Mouse (Mus musculus) heart, embryonic 14.5 days (tissue): ENCODE results near the gene Mthfsd. TPM values are rescaled to one million over a fixed set of nuclear protein-coding genes. Genes with fewer than 3 reads are reported as not detected.

Experiments
- ATAC-seq: fragments of 200-750 bp; cut with Nextera tagmentation; 2 replicates; pipeline ENCODE4 v1.8.0; 2017; ENCODE audit warnings: low read depth, moderate TSS enrichment; ENCODE audit not compliant: insufficient number of reproducible peaks, insufficient read depth, low FRiP score
- H3K27ac ChIP-seq, 2 experiments: fragments of 200-500 bp in 1 of 2; fragments of 300-500 bp in 1 of 2; sonication (generic) in 1 of 2; replicated peaks in 1 of 2; 2 replicates each; pipeline ENCODE4 v1.5.1; 2012 to 2014; ENCODE audit warnings: low read depth in 2 of 2, low read length in 2 of 2, control low read depth in 1 of 2, mild to moderate bottlenecking in 1 of 2, mixed read lengths in 1 of 2; ENCODE audit not compliant: control insufficient read depth in 1 of 2, insufficient read depth in 1 of 2
- H3K27me3 ChIP-seq: fragments of 300-500 bp; sonication (generic); 2 replicates; pipeline ENCODE4 v1.6.1; 2014; ENCODE audit warnings: mild to moderate bottlenecking, low read length, control low read depth; ENCODE audit not compliant: control insufficient read depth, insufficient read depth
- H3K36me3 ChIP-seq: fragments of 300-500 bp; sonication (generic); 2 replicates; pipeline ENCODE4 v1.6.1; 2014; ENCODE audit warnings: mild to moderate bottlenecking, control low read depth, low read length, mixed read lengths; ENCODE audit not compliant: control insufficient read depth, insufficient read depth
- H3K4me1 ChIP-seq, 2 experiments: fragments of 200-500 bp in 1 of 2; fragments of 300-500 bp in 1 of 2; sonication (generic) in 1 of 2; 2 replicates each; pipeline ENCODE4 v1.6.1; 2012 to 2014; ENCODE audit warnings: low read length in 2 of 2, control low read depth in 1 of 2, mixed read lengths in 1 of 2; ENCODE audit not compliant: control insufficient read depth in 2 of 2, insufficient read depth in 2 of 2
- H3K4me2 ChIP-seq: fragments of 300-500 bp; sonication (generic); 2 replicates; pipeline ENCODE4 v1.6.1; 2014; ENCODE audit warnings: mild to moderate bottlenecking, low read length
- H3K4me3 ChIP-seq, 2 experiments: fragments of 200-500 bp in 1 of 2; fragments of 300-500 bp in 1 of 2; sonication (generic) in 1 of 2; 2 replicates each; pipeline ENCODE4 v1.5.1; 2012 to 2014; ENCODE audit warnings: low read length in 2 of 2, mild to moderate bottlenecking in 2 of 2, control low read depth in 1 of 2, low read depth in 1 of 2, moderate library complexity in 1 of 2; ENCODE audit not compliant: control insufficient read depth in 1 of 2, insufficient read depth in 1 of 2
- H3K9ac ChIP-seq: fragments of 300-500 bp; sonication (generic); 2 replicates; pipeline ENCODE4 v1.6.1; 2014; ENCODE audit warnings: mild to moderate bottlenecking, low read length
- H3K9me3 ChIP-seq: fragments of 300-500 bp; sonication (generic); 2 replicates; pipeline ENCODE4 v1.6.1; 2016; ENCODE audit warnings: low read length, control low read depth; ENCODE audit not compliant: control insufficient read depth
- WGBS: fragments of 180-500 bp; shearing (Covaris S2); extraction: QIAGEN DNeasy Blood & Tissue Kit; methylation state at CpG from one replicate; pipeline ENCODE4 v1.1.7; 2014; 5-methylcytosine and 5-hydroxymethylcytosine counted together
- polyA plus RNA-seq: library from polyadenylated mRNA; unstranded; fragments of >200 nt; fragmentation: Nextera tagmentation; extraction: Ambion mirVana; gene quantifications from 2 replicates; pipeline ENCODE4 v1.2.1, GENCODE M21; 2014

The Mthfsd gene
- polyA plus RNA-seq, 1 experiment from 2014 or later, result 41.1 TPM

DNA sequence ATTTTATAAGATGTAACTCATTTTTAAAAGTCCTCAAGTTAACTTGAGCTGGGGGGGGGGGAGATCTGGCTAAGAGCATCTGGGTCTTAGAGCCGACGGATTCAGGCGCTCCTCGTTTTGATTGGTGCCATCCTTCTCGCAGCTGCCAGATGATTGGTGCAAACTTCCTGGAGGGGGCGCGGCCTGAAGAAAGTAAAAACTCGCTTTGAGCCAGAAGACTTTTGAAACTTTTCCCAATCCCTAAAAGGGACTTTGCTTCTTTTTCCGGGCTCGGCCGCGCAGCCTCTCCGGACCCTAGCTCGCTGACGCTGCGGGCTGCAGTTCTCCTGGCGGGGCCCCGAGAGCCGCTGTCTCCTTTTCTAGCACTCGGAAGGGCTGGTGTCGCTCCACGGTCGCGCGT lies 7.8 kb upstream of the Mthfsd start, which contains the start of gene Foxc2:
Gene Foxc2 (plus strand): TSS at position 224 of the 400 bp plus-strand sequence.
- H3K4me3 ChIP-seq, result peak within 1 kb of the TSS; percentile 50 to 70
- peaks cover 4 to 5% of the 10 kb centered on the region in 2 experiments; a peak in 2 of 4 replicates for H3K4me1 ChIP-seq
- peak within 1 kb of the TSS; percentile 82 to 89 for H3K27ac ChIP-seq
- H3K36me3 ChIP-seq, result no peaks in the 10 kb centered on the region; the same call in 1 of the 2 replicates
- peak within 1 kb of the TSS; percentile 71 for H3K9ac ChIP-seq
- ATAC-seq, result peak; percentile 51; the same call in 1 of the 2 replicates
- 0% methylated on average over 25 of the region's 25 CpGs for WGBS
- H3K9me3 ChIP-seq, result 0 out of 2 replicates have a peak, but pooled peaks cover 4% of the 10 kb centered on the region
- peak within 1 kb of the TSS; percentile 78 for H3K4me2 ChIP-seq
- H3K27me3 ChIP-seq, result peaks cover 65% of the 10 kb centered on the region

- H3K27ac ChIP-seq, result no peak overlapping the region
- H3K27me3 ChIP-seq, result peaks cover 59% of the 10 kb centered on the region
- H3K4me3 ChIP-seq, result peak overlapping the region; percentile 25 to 50
- H3K9me3 ChIP-seq, result 0 out of 2 replicates have a peak, but pooled peaks cover 4% of the 10 kb centered on the region
- H3K4me2 ChIP-seq, result peak overlapping the region; percentile 78
- no peak for ATAC-seq
- H3K36me3 ChIP-seq, result no peaks in the 10 kb centered on the region; the same call in 1 of the 2 replicates
- peaks cover 3 to 4% of the 10 kb centered on the region in 2 experiments; a peak in 2 of 4 replicates for H3K4me1 ChIP-seq
- 2% methylated on average over 25 of the region's 25 CpGs for WGBS
- peak overlapping the region; percentile 13; the same call in 1 of the 2 replicates for H3K9ac ChIP-seq
Measured at GRCm38 (mm10) chr8:121115136-121115535, 6.9 kb upstream of the Mthfsd start.

GRCm38 (mm10) chr8:121113261-121113660 lies 5.1 kb upstream of the Mthfsd start:
- Histone ChIP-seq H3K36me3 (no peaks in the 10 kb centered on the region; the same call in 1 of the 2 replicates), H3K9me3 (0 out of 2 replicates have a peak, but pooled peaks cover 4% of the 10 kb centered on the region), H3K27ac (no peak overlapping the region), H3K4me3 (no peak overlapping the region), H3K27me3 (peaks cover 46% of the 10 kb centered on the region), H3K4me2 (0 out of 2 replicates have a peak overlapping the region, but pooled peaks have one; percentile 23), H3K9ac (peak overlapping the region; percentile 21; the same call in 1 of the 2 replicates), H3K4me1 (peaks cover 3 to 20% of the 10 kb centered on the region in 2 experiments; a peak in 3 of 4 replicates)
- WGBS, result 2% methylated on average over 21 of the region's 21 CpGs
- ATAC-seq, result no peak; the same call in 1 of the 2 replicates

GRCm38 (mm10) chr8:121111145-121111907 lies 3.1 kb upstream of the Mthfsd start:
- Histone ChIP-seq H3K27ac (no peak overlapping the region), H3K9ac (no peak overlapping the region), H3K36me3 (0 out of 2 replicates have a peak, but pooled peaks cover under 1% of the 10 kb centered on the region), H3K27me3 (peaks cover 28% of the 10 kb centered on the region), H3K9me3 (no peaks in the 10 kb centered on the region), H3K4me1 (peaks cover 3 to 29% of the 10 kb centered on the region in 2 experiments; a peak in 3 of 4 replicates), H3K4me2 (no peak overlapping the region), H3K4me3 (no peak overlapping the region)
- ATAC-seq, result no peak
- 43% methylated on average over 7 of the region's 7 CpGs for WGBS

DNA sequence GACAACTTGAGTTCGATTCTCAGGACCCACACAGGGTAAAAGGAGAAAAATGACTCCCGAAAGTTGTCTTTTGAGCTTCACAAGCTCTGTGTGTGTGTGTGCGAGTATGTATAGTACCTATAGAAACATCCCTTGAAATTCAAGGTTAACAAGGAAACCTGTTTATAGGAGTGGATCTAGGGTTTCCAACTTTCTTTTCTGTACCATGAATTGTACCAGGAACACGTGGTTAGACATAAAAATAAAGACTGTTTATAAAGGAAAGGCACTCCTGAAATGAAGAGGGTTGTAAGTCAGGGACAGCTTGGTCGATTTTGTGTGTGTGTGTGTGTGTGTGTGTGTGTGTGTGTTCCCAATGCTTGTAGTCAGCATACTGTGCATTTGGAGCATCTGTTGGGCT lies 465 bp upstream of the Mthfsd start:
- H3K4me3 ChIP-seq, result peak overlapping the region; percentile 63 to 94
- peaks cover 3 to 29% of the 10 kb centered on the region in 2 experiments; a peak in 3 of 4 replicates for H3K4me1 ChIP-seq
- H3K27ac ChIP-seq, result peak overlapping the region in 1 of 2 experiments; percentile 17; a peak in 3 of 4 replicates
- H3K36me3 ChIP-seq, result peaks cover 20% of the 10 kb centered on the region
- no peaks in the 10 kb centered on the region for H3K9me3 ChIP-seq
- peaks cover 5% of the 10 kb centered on the region for H3K27me3 ChIP-seq
- H3K4me2 ChIP-seq, result peak overlapping the region; percentile 90
- ATAC-seq, result no peak
- H3K9ac ChIP-seq, result peak overlapping the region; percentile 92
- WGBS, result 20% methylated on average over 5 of the region's 5 CpGs

DNA sequence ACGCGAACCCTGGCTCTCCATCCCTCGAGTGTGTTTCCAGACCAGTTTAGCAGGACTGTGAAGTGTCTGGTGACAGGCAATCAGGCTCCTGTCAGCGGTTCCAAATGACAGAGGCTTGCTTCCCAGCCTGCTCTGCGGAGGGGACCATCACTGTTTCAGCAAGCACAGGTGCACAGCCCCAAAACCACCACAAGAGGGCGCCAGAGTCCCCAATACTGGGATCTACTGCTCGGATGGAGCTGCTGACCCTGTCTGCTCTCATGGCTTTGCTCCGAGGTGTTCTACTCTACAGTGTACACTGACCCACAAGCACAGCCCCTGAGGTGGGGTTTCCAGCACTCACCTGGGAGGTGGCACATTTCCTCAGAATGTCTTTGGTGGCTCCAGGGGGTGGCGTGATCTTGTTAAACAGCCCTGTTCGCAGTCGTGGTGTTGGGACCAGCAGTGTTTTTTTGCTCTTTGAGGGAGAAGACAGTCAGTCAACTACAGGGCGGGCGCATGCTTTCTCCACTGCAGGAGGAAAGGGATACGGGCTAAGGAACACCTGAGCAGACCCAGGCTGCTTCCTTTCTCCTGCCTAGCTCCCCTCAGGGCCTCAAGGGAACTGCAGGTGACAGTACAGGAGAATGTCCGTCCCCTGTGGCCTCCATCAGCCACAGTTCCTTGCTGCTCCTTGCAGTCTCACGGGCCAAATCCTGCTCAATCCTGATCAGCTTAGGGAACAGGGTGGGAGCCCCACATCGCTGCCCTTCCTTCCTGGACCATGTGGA lies 4.0 kb downstream of the Mthfsd start:
- Histone ChIP-seq H3K9me3 (no peaks in the 10 kb centered on the region), H3K27me3 (peaks cover 5% of the 10 kb centered on the region; the same call in 1 of the 2 replicates), H3K4me2 (no peak overlapping the region), H3K9ac (no peak overlapping the region), H3K4me1 (peaks cover 3 to 23% of the 10 kb centered on the region in 2 experiments; a peak in 3 of 4 replicates), H3K27ac (no peak overlapping the region), H3K4me3 (no peak overlapping the region), H3K36me3 (peaks cover 61% of the 10 kb centered on the region)
- WGBS, result 42% methylated on average over 17 of the region's 17 CpGs
- peak; percentile 41; the same call in 1 of the 2 replicates for ATAC-seq

DNA sequence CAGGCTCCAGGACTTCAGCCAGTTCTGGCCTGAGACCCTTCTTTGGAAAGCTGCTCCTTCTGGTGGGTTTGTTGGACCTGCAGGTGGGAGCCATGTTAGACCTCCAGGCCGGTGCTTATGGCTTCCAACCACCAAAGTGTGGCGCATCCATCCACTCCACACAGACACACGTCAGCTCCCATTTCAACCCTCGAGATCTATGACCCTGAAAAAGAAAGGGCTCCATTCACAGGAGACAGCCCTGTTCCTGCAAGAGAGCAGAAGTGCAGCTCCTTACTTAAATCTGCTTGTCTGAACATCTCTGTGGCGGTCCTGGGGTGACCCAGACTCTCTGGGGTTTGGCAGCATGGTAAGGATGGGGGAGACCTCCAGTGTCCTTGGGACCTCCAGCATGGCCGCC lies 14.7 kb downstream of the Mthfsd start:
- no peak for ATAC-seq
- no peak overlapping the region for H3K4me2 ChIP-seq
- 62% methylated on average over 6 of the region's 6 CpGs for WGBS
- H3K4me1 ChIP-seq, result peaks cover 0 to 5% of the 10 kb centered on the region in 2 experiments; a peak in 1 of 4 replicates
- no peak overlapping the region for H3K9ac ChIP-seq
- peaks cover 61% of the 10 kb centered on the region for H3K27me3 ChIP-seq
- H3K4me3 ChIP-seq, result no peak overlapping the region
- H3K9me3 ChIP-seq, result no peaks in the 10 kb centered on the region
- no peak overlapping the region for H3K27ac ChIP-seq
- peaks cover 17% of the 10 kb centered on the region for H3K36me3 ChIP-seq
